Mouse (Mus musculus): ENCODE measurements at regions not wholly inside any gene's neighbourhood (a gene's known extent, or its start where the extent isn't known, plus 50 kb on each side); places are given as distances from the start of the nearest gene placed in this dataset.

GRCm38 (mm10) chr2:9331630-9332352 is 549.3 kb upstream of the 4930412O13Rik start:
- Histone ChIP-seq H3K27ac (ENCODE audit: insufficient read depth, low read depth, low read length, poor library complexity, severe bottlenecking) (no peak overlapping the region), H3K9me3 (ENCODE audit: control insufficient read depth, insufficient read depth, low read depth, low read length) (no peaks in the 10 kb centered on the region), H3K36me3 (ENCODE audit: control insufficient read depth, insufficient read depth, low read length, poor library complexity, severe bottlenecking) (no peaks in the 10 kb centered on the region), H3K9ac (ENCODE audit: insufficient read depth, low read depth, low read length, poor library complexity, severe bottlenecking) (no peak overlapping the region), H3K4me3 (ENCODE audit: insufficient read depth in 1 of 2, low read depth in 1 of 2, low read length in 2 of 2, poor library complexity in 1 of 2, severe bottlenecking in 1 of 2) (no peak overlapping the region), H3K4me1 (ENCODE audit: control insufficient read depth in 2 of 2, insufficient read depth in 2 of 2, low read length in 2 of 2, poor library complexity in 1 of 2) (no peaks in the 10 kb centered on the region)
- TF ChIP-seq HCFC1 (IDR thresholded peaks at IDR 0.05; ENCODE audit: borderline replicate concordance, insufficient read depth, low read length) (no peak), ZC3H11A (IDR thresholded peaks at IDR 0.05; ENCODE audit: borderline replicate concordance, low read depth, low read length) (no peak), ZNF384 (IDR thresholded peaks at IDR 0.05; ENCODE audit: low read depth, low read length) (no peak)
- peak; percentile 16 for DNase-seq (ENCODE audit: low read depth, low spot score)
- in situ Hi-C loops (cut with MboI; ENCODE audit: low sequenced_read_pairs in 2 of 2, unreplicated experiment in 2 of 2) = no loop called here

GRCm38 (mm10) chr2:9348982-9349381 is 532.1 kb upstream of the 4930412O13Rik start:
- no peaks in the 10 kb centered on the region for H3K9me3 ChIP-seq (ENCODE audit: control insufficient read depth, insufficient read depth, low read depth, low read length)
- in situ Hi-C loops (cut with MboI; ENCODE audit: low sequenced_read_pairs in 2 of 2, unreplicated experiment in 2 of 2) = no loop called here
- no peaks in the 10 kb centered on the region for H3K36me3 ChIP-seq (ENCODE audit: control insufficient read depth, insufficient read depth, low read length, poor library complexity, severe bottlenecking)
- H3K27ac ChIP-seq (ENCODE audit: insufficient read depth, low read depth, low read length, poor library complexity, severe bottlenecking) = no peak overlapping the region
- TF ChIP-seq ZNF384 (IDR thresholded peaks at IDR 0.05; ENCODE audit: low read depth, low read length) (no peak), MAFK (IDR thresholded peaks at IDR 0.05; ENCODE audit: insufficient read depth, low read depth, low read length) (no peak), ZC3H11A (IDR thresholded peaks at IDR 0.05; ENCODE audit: borderline replicate concordance, low read depth, low read length) (no peak), CHD2 (IDR thresholded peaks at IDR 0.05; ENCODE audit: low read depth, low read length) (no peak)
- no peak for DNase-seq (ENCODE audit: low read depth, low spot score)
- H3K9ac ChIP-seq (ENCODE audit: insufficient read depth, low read depth, low read length, poor library complexity, severe bottlenecking) = no peak overlapping the region
- H3K4me3 ChIP-seq (ENCODE audit: insufficient read depth in 1 of 2, low read depth in 1 of 2, low read length in 2 of 2, poor library complexity in 1 of 2, severe bottlenecking in 1 of 2) = no peak overlapping the region
- no peaks in the 10 kb centered on the region for H3K4me1 ChIP-seq (ENCODE audit: control insufficient read depth in 2 of 2, insufficient read depth in 2 of 2, low read length in 2 of 2, poor library complexity in 1 of 2)

- no peak overlapping the region for H3K9ac ChIP-seq (ENCODE audit: insufficient read depth, low read depth, low read length, poor library complexity, severe bottlenecking)
- no peak for DNase-seq (ENCODE audit: low read depth, low spot score)
- no peaks in the 10 kb centered on the region for H3K9me3 ChIP-seq (ENCODE audit: control insufficient read depth, insufficient read depth, low read depth, low read length)
- no peak overlapping the region for H3K27ac ChIP-seq (ENCODE audit: insufficient read depth, low read depth, low read length, poor library complexity, severe bottlenecking)
- TF ChIP-seq ZNF384 (IDR thresholded peaks at IDR 0.05; ENCODE audit: low read depth, low read length) = no peak
- TF ChIP-seq HCFC1 (IDR thresholded peaks at IDR 0.05; ENCODE audit: borderline replicate concordance, insufficient read depth, low read length) = no peak
- no peak for TF ChIP-seq ZC3H11A (IDR thresholded peaks at IDR 0.05; ENCODE audit: borderline replicate concordance, low read depth, low read length)
- TF ChIP-seq CHD2 (IDR thresholded peaks at IDR 0.05; ENCODE audit: low read depth, low read length) = no peak
- TF ChIP-seq MAFK (IDR thresholded peaks at IDR 0.05; ENCODE audit: insufficient read depth, low read depth, low read length) = no peak
- in situ Hi-C loops (cut with MboI; ENCODE audit: low sequenced_read_pairs in 2 of 2, unreplicated experiment in 2 of 2) = no loop called here
- no peaks in the 10 kb centered on the region for H3K4me1 ChIP-seq (ENCODE audit: control insufficient read depth in 2 of 2, insufficient read depth in 2 of 2, low read length in 2 of 2, poor library complexity in 1 of 2)
- no peaks in the 10 kb centered on the region for H3K36me3 ChIP-seq (ENCODE audit: control insufficient read depth, insufficient read depth, low read length, poor library complexity, severe bottlenecking)
- H3K4me3 ChIP-seq (ENCODE audit: insufficient read depth in 1 of 2, low read depth in 1 of 2, low read length in 2 of 2, poor library complexity in 1 of 2, severe bottlenecking in 1 of 2) = no peak overlapping the region
Measured at GRCm38 (mm10) chr2:9349994-9350393, 531.1 kb upstream of the 4930412O13Rik start.

DNA sequence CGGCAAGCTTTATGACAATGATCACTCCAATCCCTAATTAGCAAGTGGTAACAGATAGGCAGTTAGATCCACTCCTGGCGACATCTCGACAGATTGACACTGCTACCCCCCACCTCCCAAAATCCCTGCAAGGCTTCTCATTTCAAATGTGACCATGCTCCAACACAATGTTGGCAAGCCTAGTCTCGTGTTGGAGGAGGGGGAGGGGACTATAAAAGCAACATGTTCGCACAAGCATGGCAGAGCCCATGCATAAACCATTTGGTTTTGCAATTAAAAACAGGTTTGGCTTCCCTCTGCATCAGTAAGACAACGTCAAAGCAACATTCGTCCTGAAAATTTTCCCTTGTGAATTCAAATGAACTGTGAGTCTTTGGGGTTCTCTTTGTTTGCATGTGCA is 528.9 kb upstream of the 4930412O13Rik start:
- no peak overlapping the region for H3K27ac ChIP-seq (ENCODE audit: insufficient read depth, low read depth, low read length, poor library complexity, severe bottlenecking)
- H3K9ac ChIP-seq (ENCODE audit: insufficient read depth, low read depth, low read length, poor library complexity, severe bottlenecking) = no peak overlapping the region
- no peak for TF ChIP-seq HCFC1 (IDR thresholded peaks at IDR 0.05; ENCODE audit: borderline replicate concordance, insufficient read depth, low read length)
- TF ChIP-seq CHD2 (IDR thresholded peaks at IDR 0.05; ENCODE audit: low read depth, low read length) = no peak
- no peak for TF ChIP-seq MAFK (IDR thresholded peaks at IDR 0.05; ENCODE audit: insufficient read depth, low read depth, low read length)
- TF ChIP-seq ZC3H11A (IDR thresholded peaks at IDR 0.05; ENCODE audit: borderline replicate concordance, low read depth, low read length) = no peak
- TF ChIP-seq ZNF384 (IDR thresholded peaks at IDR 0.05; ENCODE audit: low read depth, low read length) = no peak
- H3K9me3 ChIP-seq (ENCODE audit: control insufficient read depth, insufficient read depth, low read depth, low read length) = no peaks in the 10 kb centered on the region
- H3K36me3 ChIP-seq (ENCODE audit: control insufficient read depth, insufficient read depth, low read length, poor library complexity, severe bottlenecking) = no peaks in the 10 kb centered on the region
- in situ Hi-C loops (cut with MboI; ENCODE audit: low sequenced_read_pairs in 2 of 2, unreplicated experiment in 2 of 2) = no loop called here
- no peak overlapping the region for H3K4me3 ChIP-seq (ENCODE audit: insufficient read depth in 1 of 2, low read depth in 1 of 2, low read length in 2 of 2, poor library complexity in 1 of 2, severe bottlenecking in 1 of 2)
- no peak for DNase-seq (ENCODE audit: low read depth, low spot score)
- H3K4me1 ChIP-seq (ENCODE audit: control insufficient read depth in 2 of 2, insufficient read depth in 2 of 2, low read length in 2 of 2, poor library complexity in 1 of 2) = no peaks in the 10 kb centered on the region

DNA sequence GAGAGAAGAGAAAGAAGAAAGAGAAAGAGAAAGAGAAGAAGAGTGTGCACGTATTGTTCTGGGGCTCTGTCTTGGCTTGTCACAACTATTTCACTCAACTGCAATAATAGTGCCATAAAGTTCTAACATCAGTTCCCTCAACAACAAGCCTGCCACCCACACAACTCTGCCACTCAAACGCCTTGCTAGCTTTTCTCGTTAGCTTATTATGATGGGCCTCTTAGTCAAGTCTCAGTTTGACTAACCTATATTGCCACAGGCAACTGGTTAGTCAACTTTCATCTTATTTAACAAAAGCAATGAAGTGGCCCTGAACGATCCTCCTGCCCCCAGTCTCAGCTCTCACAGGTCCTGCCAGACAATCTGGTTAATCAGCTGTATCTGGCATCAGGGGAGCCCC is 521.0 kb upstream of the 4930412O13Rik start:
- no peak for TF ChIP-seq ZNF384 (IDR thresholded peaks at IDR 0.05; ENCODE audit: low read depth, low read length)
- no peak for TF ChIP-seq HCFC1 (IDR thresholded peaks at IDR 0.05; ENCODE audit: borderline replicate concordance, insufficient read depth, low read length)
- TF ChIP-seq CHD2 (IDR thresholded peaks at IDR 0.05; ENCODE audit: low read depth, low read length) = no peak
- TF ChIP-seq MAFK (IDR thresholded peaks at IDR 0.05; ENCODE audit: insufficient read depth, low read depth, low read length) = no peak
- no peak for TF ChIP-seq ZC3H11A (IDR thresholded peaks at IDR 0.05; ENCODE audit: borderline replicate concordance, low read depth, low read length)
- in situ Hi-C loops (cut with MboI; ENCODE audit: low sequenced_read_pairs in 2 of 2, unreplicated experiment in 2 of 2) = no loop called here
- H3K4me1 ChIP-seq (ENCODE audit: control insufficient read depth in 2 of 2, insufficient read depth in 2 of 2, low read length in 2 of 2, poor library complexity in 1 of 2) = no peaks in the 10 kb centered on the region
- H3K9me3 ChIP-seq (ENCODE audit: control insufficient read depth, insufficient read depth, low read depth, low read length) = no peaks in the 10 kb centered on the region
- no peaks in the 10 kb centered on the region for H3K36me3 ChIP-seq (ENCODE audit: control insufficient read depth, insufficient read depth, low read length, poor library complexity, severe bottlenecking)
- no peak for DNase-seq (ENCODE audit: low read depth, low spot score)
- H3K9ac ChIP-seq (ENCODE audit: insufficient read depth, low read depth, low read length, poor library complexity, severe bottlenecking) = no peak overlapping the region
- no peak overlapping the region for H3K27ac ChIP-seq (ENCODE audit: insufficient read depth, low read depth, low read length, poor library complexity, severe bottlenecking)
- no peak overlapping the region for H3K4me3 ChIP-seq (ENCODE audit: insufficient read depth in 1 of 2, low read depth in 1 of 2, low read length in 2 of 2, poor library complexity in 1 of 2, severe bottlenecking in 1 of 2)
